In genomic region chr7:101454479-101454878, GRCm38 (mm10) we compare ENCODE assay signal across 15 mouse cellular contexts. TPM values are rescaled to one million over a fixed set of nuclear protein-coding genes. Genes with fewer than 3 reads are reported as not detected.
DNase-seq lines count a peak whose midpoint lies in the region; ATAC-seq lines count a peak whose summit lies in the region.
"Had no signal": no experiment of that assay in that cellular context is flagged by ENCODE, and none has a peak within 500 bp of the region (broad histone marks: within the 10 kb centered on the region; RNA-seq: fewer than 3 reads in every experiment).

No protein-coding gene starts in this region.

- peak; percentile 50 to 57 for DNase-seq in spleen, postnatal 36 days (ENCODE audit: low spot score in 2 of 2)
- DNase-seq in spleen, postnatal 14 days (ENCODE audit: low spot score in 2 of 2), result no peak
- DNase-seq in neural tube, embryonic 10.5 days (ENCODE audit: extremely low spot score, low spot score), result no peak
- no peak for DNase-seq in layer of hippocampus, postnatal 36 days
- DNase-seq: right cerebral cortex, postnatal 14 days; thymus, postnatal 25 days had no signal

- ATAC-seq in kidney, embryonic 16.5 days (ENCODE audit: low FRiP score, low TSS enrichment), result no peak
- no peak for ATAC-seq in kidney, embryonic 15.5 days (replicated peaks; ENCODE audit: low FRiP score)
- peak; percentile 54 for ATAC-seq in granulocyte monocyte progenitor cell, adult 5-6 weeks (replicated peaks; ENCODE audit: poor library complexity, severe bottlenecking)
- ATAC-seq: forebrain, embryonic 16.5 days had no signal

- no peaks in the 10 kb centered on the region for H3K36me3 ChIP-seq in kidney, embryonic 16.5 days (ENCODE audit: insufficient read depth, low read length)
- no peaks in the 10 kb centered on the region for H3K36me3 ChIP-seq in kidney, embryonic 15.5 days
- H3K36me3 ChIP-seq: heart, embryonic 15.5 days; liver, embryonic 15.5 days; stomach, embryonic 15.5 days had no signal

- no peak overlapping the region for H3K4me3 ChIP-seq in kidney, embryonic 16.5 days (ENCODE audit: low read length)
- no peak overlapping the region for H3K4me3 ChIP-seq in kidney, embryonic 15.5 days (replicated peaks)
- H3K4me3 ChIP-seq: heart, embryonic 15.5 days; liver, embryonic 15.5 days; stomach, embryonic 15.5 days had no signal

- H3K4me2 ChIP-seq in kidney, embryonic 16.5 days (replicated peaks; ENCODE audit: low read depth, low read length), result peak overlapping the region; percentile 22; the same call in 1 of the 2 replicates
- no peak overlapping the region; the same call in 1 of the 2 replicates for H3K4me2 ChIP-seq in kidney, embryonic 15.5 days
- H3K4me2 ChIP-seq: heart, embryonic 15.5 days; liver, embryonic 15.5 days; stomach, embryonic 15.5 days had no signal

- H3K4me1 ChIP-seq in kidney, embryonic 16.5 days (ENCODE audit: insufficient read depth, low read length), result peaks cover 16% of the 10 kb centered on the region; the same call in 1 of the 2 replicates
- peaks cover 41% of the 10 kb centered on the region for H3K4me1 ChIP-seq in kidney, embryonic 15.5 days

- H3K27me3 ChIP-seq in kidney, embryonic 16.5 days (ENCODE audit: insufficient read depth, low read length), result peaks cover 9% of the 10 kb centered on the region
- H3K27me3 ChIP-seq in kidney, embryonic 15.5 days, result peaks cover 23% of the 10 kb centered on the region

- 85% methylated on average over 9 of the region's 9 CpGs for WGBS in kidney, embryonic 16.5 days
- 88% methylated on average over 9 of the region's 9 CpGs for WGBS in kidney, embryonic 15.5 days

- H3K27ac ChIP-seq in kidney, embryonic 16.5 days (ENCODE audit: low read length), result no peak overlapping the region
- no peak overlapping the region for H3K27ac ChIP-seq in kidney, embryonic 15.5 days
- H3K27ac ChIP-seq: heart, embryonic 15.5 days; hindbrain, embryonic 14.5 days; liver, embryonic 15.5 days; stomach, embryonic 15.5 days had no signal

- no peaks in the 10 kb centered on the region for H3K9me3 ChIP-seq in kidney, embryonic 16.5 days (ENCODE audit: low read length)
- no peaks in the 10 kb centered on the region for H3K9me3 ChIP-seq in kidney, embryonic 15.5 days (replicated peaks)
- H3K9me3 ChIP-seq: heart, embryonic 15.5 days; liver, embryonic 15.5 days; stomach, embryonic 15.5 days had no signal

- H3K9ac ChIP-seq in kidney, embryonic 16.5 days (replicated peaks; ENCODE audit: low read length), result no peak overlapping the region
- no peak overlapping the region for H3K9ac ChIP-seq in kidney, embryonic 15.5 days
- H3K9ac ChIP-seq: heart, embryonic 15.5 days; hindbrain, embryonic 14.5 days; liver, embryonic 15.5 days; stomach, embryonic 15.5 days had no signal

RNA-seq across cellular contexts. Expression of gene Pde2a, which starts 33.0 kb away (rescaled TPM):
- 31.6 and 46.5 TPM in 2 replicates for polyA plus RNA-seq in kidney, embryonic 16.5 days (2015; fragmentation: Nextera tagmentation; extraction: Ambion mirVana)
- polyA plus RNA-seq in kidney, embryonic 15.5 days (2015; fragmentation: Nextera tagmentation; extraction: Ambion mirVana), result 37.3 and 39.5 TPM in 2 replicates
- 15.8 and 21.1 TPM in 2 replicates for total RNA-seq in granulocyte monocyte progenitor cell, adult 5-6 weeks (2014; fragmentation: Nextera tagmentation)
- 23.1 and 28.5 TPM in 2 replicates for total RNA-seq in granulocyte monocyte progenitor cell, adult 5-6 weeks (2017)
- 100 to 1,000 TPM; 300 to 301 TPM for total RNA-seq in layer of hippocampus, postnatal 36 days (2021)

RNA-seq across cellular contexts. Expression of gene Gm45837, which starts 43.8 kb away (rescaled TPM):
- polyA plus RNA-seq in kidney, embryonic 16.5 days (2015; fragmentation: Nextera tagmentation; extraction: Ambion mirVana), result 9.9 TPM in 1 of 2 replicates, not detected in the other
- polyA plus RNA-seq in kidney, embryonic 15.5 days (2015; fragmentation: Nextera tagmentation; extraction: Ambion mirVana), result 0.14 and 0.21 TPM in 2 replicates
- total RNA-seq in granulocyte monocyte progenitor cell, adult 5-6 weeks (2014; fragmentation: Nextera tagmentation), result not detected in 2 replicates
- total RNA-seq in granulocyte monocyte progenitor cell, adult 5-6 weeks (2017), result 2.6 TPM in 1 of 2 replicates, not detected in the other
- total RNA-seq in layer of hippocampus, postnatal 36 days (2021), result 1 to 10 TPM in 1 of 2 experiments, not detected in 1; 3.0 TPM
- total RNA-seq: midbrain, postnatal 0 days had no signal
- polyA plus RNA-seq: forebrain, embryonic 16.5 days; heart, embryonic 15.5 days; hindbrain, embryonic 14.5 days; liver, embryonic 15.5 days; midbrain, postnatal 0 days had no signal

Comparison
In these comparisons a context has a peak if more than half of its experiments do, and no peak if none do; other contexts are left out.
1. DNase-seq: peak in spleen, postnatal 36 days (2 of 2); none in spleen, postnatal 14 days (0 of 2), neural tube, embryonic 10.5 days (single experiment) and layer of hippocampus, postnatal 36 days (0 of 2).
2. RNA of gene Pde2a, which starts 33.0 kb away (total RNA-seq): 300 to 301 TPM in layer of hippocampus, postnatal 36 days; 15.8 to 28.5 TPM in granulocyte monocyte progenitor cell, adult 5-6 weeks; every median in the first group is over 10 times any median in the second.